Mouse (Mus musculus) kidney, embryonic 15.5 days (tissue): ENCODE data around the gene Gm13693. TPM values are rescaled to one million over a fixed set of nuclear protein-coding genes. Genes with fewer than 3 reads are reported as not detected.
"Not testable (repeated sequence)": the region's sequence is repeated elsewhere in the genome, so short reads cannot be mapped to it uniquely, and the experiment has no call there.

Source experiments
- ATAC-seq: fragments of 200-750 bp; cut with Nextera tagmentation; replicated peaks from 2 replicates; pipeline ENCODE4 v1.8.0; 2017; ENCODE audit warnings: moderate TSS enrichment; ENCODE audit not compliant: low FRiP score
- H3K27ac ChIP-seq: fragments of 300-500 bp; sonication (generic); 2 replicates; pipeline ENCODE4 v1.5.1; 2015; ENCODE audit warnings: mild to moderate bottlenecking, inconsistent platforms
- H3K27me3 ChIP-seq: fragments of 300-500 bp; sonication (generic); 2 replicates; pipeline ENCODE4 v1.6.1; 2015; ENCODE audit warnings: inconsistent platforms
- H3K36me3 ChIP-seq: fragments of 300-500 bp; sonication (generic); 2 replicates; pipeline ENCODE4 v1.6.1; 2015; ENCODE audit warnings: inconsistent platforms
- H3K4me1 ChIP-seq: fragments of 300-500 bp; sonication (generic); 2 replicates; pipeline ENCODE4 v1.6.1; 2015; ENCODE audit warnings: inconsistent platforms
- H3K4me2 ChIP-seq: fragments of 300-500 bp; sonication (generic); 2 replicates; pipeline ENCODE4 v1.6.1; 2015; ENCODE audit warnings: moderate library complexity, mild to moderate bottlenecking, inconsistent platforms
- H3K4me3 ChIP-seq: fragments of 300-500 bp; sonication (generic); replicated peaks from 2 replicates; pipeline ENCODE4 v1.5.1; 2015; ENCODE audit warnings: mild to moderate bottlenecking, inconsistent platforms
- H3K9ac ChIP-seq: fragments of 300-500 bp; sonication (generic); 2 replicates; pipeline ENCODE4 v1.6.1; 2015; ENCODE audit warnings: mild to moderate bottlenecking, inconsistent platforms
- H3K9me3 ChIP-seq: fragments of 300-500 bp; sonication (generic); replicated peaks from 2 replicates; pipeline ENCODE4 v1.6.1; 2016; ENCODE audit warnings: inconsistent platforms
- WGBS: fragments of 180-500 bp; shearing (Covaris S2); methylation state at CpG from one replicate; pipeline ENCODE4 v1.1.7; 2015; ENCODE audit warnings: mixed read lengths; 5-methylcytosine and 5-hydroxymethylcytosine counted together
- polyA plus RNA-seq: library from polyadenylated mRNA; unstranded; fragments of >200 nt; fragmentation: Nextera tagmentation; extraction: Ambion mirVana; gene quantifications from 2 replicates; pipeline ENCODE4 v1.2.1, GENCODE M21; 2015

The Gm13693 gene
- polyA plus RNA-seq, 1 experiment from 2014 or later = not detected

DNA sequence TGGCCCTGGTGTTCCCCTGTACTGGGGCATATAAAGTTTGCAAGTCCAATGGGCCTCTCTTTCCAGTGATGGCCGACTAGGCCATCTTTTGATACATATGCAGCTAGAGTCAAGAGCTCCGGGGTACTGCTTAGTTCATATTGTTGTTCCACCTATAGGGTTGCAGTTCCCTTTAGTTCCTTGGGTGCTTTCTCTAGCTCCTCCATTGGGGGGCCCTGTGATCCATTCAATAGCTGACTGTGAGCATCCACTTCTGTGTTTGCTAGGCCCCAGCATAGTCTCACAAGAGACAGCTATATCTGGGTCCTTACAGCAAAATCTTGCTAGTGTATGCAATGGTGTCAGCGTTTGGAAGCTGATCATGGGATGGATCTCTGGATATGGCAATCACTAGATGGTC is 33.2 kb downstream of the Gm13693 start:
- H3K27me3 ChIP-seq, H3K27ac ChIP-seq, H3K36me3 ChIP-seq, H3K4me3 ChIP-seq, H3K4me2 ChIP-seq, H3K4me1 ChIP-seq, H3K9ac ChIP-seq, ATAC-seq, H3K9me3 ChIP-seq: not testable (repeated sequence)
- WGBS = 83% methylated on average over 2 of the region's 3 CpGs

DNA sequence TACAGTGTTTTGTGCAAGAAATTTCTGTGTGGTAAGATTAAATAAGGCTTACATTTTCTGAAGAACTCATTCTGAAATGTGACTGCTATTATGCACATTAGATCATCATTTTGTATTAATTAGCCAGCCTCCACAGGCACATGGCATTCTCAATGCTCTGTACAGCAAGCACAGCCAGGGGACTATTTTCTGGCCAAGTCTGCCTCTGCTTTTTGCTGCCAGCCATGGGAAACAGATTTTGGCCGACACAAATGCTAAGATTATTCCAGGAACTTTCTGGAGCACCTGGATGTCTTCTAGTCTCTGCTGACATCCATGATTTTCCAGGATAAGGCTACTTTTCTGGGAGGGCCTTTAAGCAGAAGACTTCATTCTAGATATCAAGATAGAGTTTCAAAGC is 47.6 kb downstream of the Gm13693 start:
- WGBS = 53% methylated on average over 1 of the region's 1 CpGs
- Histone ChIP-seq H3K27ac (no peak overlapping the region), H3K36me3 (no peaks in the 10 kb centered on the region), H3K9ac (no peak overlapping the region), H3K4me1 (no peaks in the 10 kb centered on the region), H3K4me3 (no peak overlapping the region), H3K4me2 (no peak overlapping the region), H3K27me3 (no peaks in the 10 kb centered on the region), H3K9me3 (no peaks in the 10 kb centered on the region)
- ATAC-seq = no peak

DNA sequence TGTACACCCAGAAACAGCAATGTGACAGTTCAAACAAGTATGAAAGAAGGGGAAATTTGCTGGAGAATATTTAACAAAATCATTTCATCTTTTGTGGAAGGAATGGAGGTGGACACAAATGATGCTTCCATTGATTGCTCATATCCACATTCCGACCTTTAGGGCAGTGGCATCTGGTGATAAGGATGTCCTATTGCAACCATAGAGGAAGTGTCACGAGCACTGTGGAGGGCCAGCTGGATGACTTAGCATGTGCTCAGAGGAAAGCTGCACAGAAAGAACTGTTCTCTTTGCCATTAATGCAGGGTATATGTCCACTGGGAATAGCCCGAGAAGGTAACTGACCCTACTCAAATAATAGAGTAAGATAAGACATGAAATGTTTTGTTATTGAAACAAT is 48.5 kb downstream of the Gm13693 start:
- no peak for ATAC-seq
- Histone ChIP-seq H3K36me3 (no peaks in the 10 kb centered on the region), H3K9ac (no peak overlapping the region), H3K27ac (no peak overlapping the region), H3K4me3 (no peak overlapping the region), H3K9me3 (no peaks in the 10 kb centered on the region), H3K4me2 (no peak overlapping the region), H3K27me3 (no peaks in the 10 kb centered on the region), H3K4me1 (no peaks in the 10 kb centered on the region)
- WGBS = 52% methylated on average over 3 of the region's 3 CpGs

Other genes starting within 250 kb of the Gm13693 start
- gene Itgav, start 237.1 kb upstream of the Gm13693 start, polyA plus RNA-seq = 101 and 105 TPM in 2 replicates
- 5.4 and 6.4 TPM in 2 replicates for gene Fam171b, start 148.9 kb upstream of the Gm13693 start, polyA plus RNA-seq
- not detected in 2 replicates for gene Zswim2, start 20.3 kb upstream of the Gm13693 start, polyA plus RNA-seq
- gene Gm13698, start 5.8 kb upstream of the Gm13693 start, polyA plus RNA-seq = not detected in 2 replicates
- gene Gm13695, start 5.8 kb downstream of the Gm13693 start, polyA plus RNA-seq = not detected in 2 replicates
- not detected in 2 replicates for gene Gm13696, start 11.6 kb downstream of the Gm13693 start, polyA plus RNA-seq
- gene Gm13694, start 17.4 kb downstream of the Gm13693 start, polyA plus RNA-seq = not detected in 2 replicates
- not detected in 2 replicates for gene Gm13697, start 23.2 kb downstream of the Gm13693 start, polyA plus RNA-seq
- gene Gm13691, start 29.1 kb downstream of the Gm13693 start, polyA plus RNA-seq = not detected in 2 replicates